Mouse (Mus musculus) subcutaneous adipose tissue, adult 2 months (tissue): ENCODE results near the gene Gm49403. TPM values are rescaled to one million over a fixed set of nuclear protein-coding genes. Genes with fewer than 3 reads are reported as not detected.

Source experiments
- polyA plus RNA-seq: library from polyadenylated mRNA; depleted of rRNA; stranded (reverse); fragments of >200 nt; gene quantifications from 2 replicates; pipeline ENCODE4 v1.2.3, GENCODE M21; 2012; ENCODE audit warnings: low replicate concordance; rRNA removed

Gene Gm49403
- not detected in 2 replicates for polyA plus RNA-seq

DNA sequence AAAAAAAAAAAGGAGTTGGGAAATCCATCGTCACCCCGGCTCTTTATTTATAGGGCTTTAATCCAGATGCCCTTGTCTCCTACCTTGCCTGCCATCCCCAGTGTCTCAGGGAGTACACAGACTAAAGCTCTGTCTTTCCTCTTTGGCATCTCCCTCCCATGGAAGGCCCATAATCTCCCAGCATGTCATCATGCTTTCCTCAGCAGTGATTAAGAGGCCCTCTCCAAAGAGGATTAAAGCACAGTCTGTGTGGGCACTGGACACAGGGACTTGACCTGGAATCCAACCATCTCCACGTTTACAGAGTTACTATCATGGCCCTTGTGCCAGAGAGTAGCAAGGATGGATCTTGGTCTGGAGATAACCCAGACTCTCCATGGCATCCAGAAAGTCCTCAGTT lies at the start of gene Gm49403, which contains the start of gene Lbhd1:
TSS of gene Gm49403 (plus strand) at position 315 of the 400 bp plus-strand sequence.
TSS of gene Lbhd1 (plus strand) at position 117 of the 400 bp plus-strand sequence.

DNA sequence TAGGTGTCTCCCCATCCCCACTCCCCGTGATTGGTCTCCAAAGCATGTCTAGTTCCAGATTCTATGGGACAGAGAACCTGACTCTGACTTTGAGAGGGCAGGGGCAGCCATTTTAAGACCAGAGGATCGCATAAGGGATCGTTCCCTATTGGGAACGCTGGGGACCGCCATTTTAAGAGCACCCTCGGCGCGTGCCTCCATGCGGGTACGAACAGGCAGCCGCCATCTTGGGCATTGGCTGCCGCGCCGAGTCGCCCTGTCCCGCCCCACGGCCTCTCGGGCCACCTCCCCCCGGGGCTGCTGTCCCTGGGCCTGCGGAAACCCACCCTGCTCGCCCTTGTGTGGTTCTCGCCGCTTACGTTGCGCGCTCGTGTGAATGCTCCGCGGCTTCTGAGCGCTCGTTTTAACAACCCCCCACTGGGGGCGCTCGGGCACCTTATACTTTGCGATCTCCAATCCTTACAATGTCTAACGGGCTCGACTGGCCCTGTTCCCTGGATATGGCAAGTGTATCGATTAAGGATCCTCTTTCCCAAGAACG lies 46.4 kb upstream of the Gm49403 start, which contains the start of gene Bscl2:
TSS of gene Bscl2 (plus strand) at position 217 of the 541 bp plus-strand sequence.

DNA sequence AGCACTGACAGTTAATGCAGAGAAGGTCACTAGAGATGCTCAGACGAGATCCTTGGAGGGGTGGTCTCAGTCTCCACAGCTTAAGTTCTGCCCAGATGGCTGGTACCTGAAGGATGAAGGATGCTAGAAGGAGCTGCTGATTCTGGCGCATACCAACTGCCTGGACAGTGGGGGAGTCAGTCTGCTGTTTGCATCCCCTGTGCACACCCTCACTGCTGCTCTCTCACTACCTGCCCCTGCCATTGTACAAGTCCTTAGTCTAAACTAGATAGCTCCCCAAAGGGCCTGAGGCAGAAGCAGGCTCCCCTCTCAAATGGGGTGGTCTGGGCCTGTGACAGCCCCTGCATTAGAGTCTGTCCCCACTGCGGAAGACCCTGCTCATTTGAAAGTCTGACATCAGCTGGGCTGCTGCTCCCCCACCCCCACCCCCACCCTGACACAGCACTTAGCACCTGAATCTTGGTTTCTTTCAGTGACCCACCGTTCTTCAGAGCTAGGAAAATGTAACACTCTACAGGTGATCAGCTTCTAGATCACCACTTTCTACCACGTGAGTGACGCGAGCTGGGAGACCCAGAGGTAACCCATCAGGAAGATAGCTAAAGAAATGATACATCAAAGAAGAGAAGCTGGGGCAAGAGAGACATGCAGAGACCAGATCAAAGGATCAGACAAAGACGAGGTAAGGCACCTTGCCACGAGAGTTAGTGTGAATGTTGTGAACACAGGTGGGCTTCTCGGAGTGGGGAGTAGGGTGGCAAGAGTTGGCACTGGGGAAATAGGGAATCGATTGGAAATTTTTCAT lies 44.4 kb upstream of the Gm49403 start, which contains the start of gene Gng3:
TSS of gene Gng3 (minus strand) at position 92 of the 805 bp plus-strand sequence.

DNA sequence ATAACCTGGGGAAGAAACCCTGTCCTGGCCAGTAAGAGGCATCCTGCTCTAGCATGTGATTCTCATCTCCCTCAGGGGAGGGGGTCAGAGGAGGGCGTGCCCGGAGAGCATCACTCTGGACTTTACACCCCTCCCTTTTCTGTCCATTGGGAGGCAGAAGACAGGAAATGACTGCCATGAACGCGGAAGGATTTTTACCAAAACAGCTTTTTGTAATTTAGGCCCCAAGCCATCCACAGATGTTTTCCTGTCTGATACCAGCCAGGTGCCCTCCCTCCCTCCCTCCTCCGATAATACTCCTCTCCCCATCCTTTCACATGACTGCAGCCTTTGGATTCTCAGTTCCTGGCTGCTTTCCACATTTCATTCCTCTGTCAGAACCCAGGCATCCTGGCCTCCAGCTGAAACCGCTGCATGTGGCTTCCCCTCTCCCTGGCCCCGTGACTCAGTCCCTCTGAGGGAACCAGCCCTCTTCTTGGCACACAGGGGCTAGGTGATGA lies 33.3 kb upstream of the Gm49403 start, which contains the start of gene Lrrn4cl:
TSS of gene Lrrn4cl (plus strand) at position 367 of the 500 bp plus-strand sequence.

DNA sequence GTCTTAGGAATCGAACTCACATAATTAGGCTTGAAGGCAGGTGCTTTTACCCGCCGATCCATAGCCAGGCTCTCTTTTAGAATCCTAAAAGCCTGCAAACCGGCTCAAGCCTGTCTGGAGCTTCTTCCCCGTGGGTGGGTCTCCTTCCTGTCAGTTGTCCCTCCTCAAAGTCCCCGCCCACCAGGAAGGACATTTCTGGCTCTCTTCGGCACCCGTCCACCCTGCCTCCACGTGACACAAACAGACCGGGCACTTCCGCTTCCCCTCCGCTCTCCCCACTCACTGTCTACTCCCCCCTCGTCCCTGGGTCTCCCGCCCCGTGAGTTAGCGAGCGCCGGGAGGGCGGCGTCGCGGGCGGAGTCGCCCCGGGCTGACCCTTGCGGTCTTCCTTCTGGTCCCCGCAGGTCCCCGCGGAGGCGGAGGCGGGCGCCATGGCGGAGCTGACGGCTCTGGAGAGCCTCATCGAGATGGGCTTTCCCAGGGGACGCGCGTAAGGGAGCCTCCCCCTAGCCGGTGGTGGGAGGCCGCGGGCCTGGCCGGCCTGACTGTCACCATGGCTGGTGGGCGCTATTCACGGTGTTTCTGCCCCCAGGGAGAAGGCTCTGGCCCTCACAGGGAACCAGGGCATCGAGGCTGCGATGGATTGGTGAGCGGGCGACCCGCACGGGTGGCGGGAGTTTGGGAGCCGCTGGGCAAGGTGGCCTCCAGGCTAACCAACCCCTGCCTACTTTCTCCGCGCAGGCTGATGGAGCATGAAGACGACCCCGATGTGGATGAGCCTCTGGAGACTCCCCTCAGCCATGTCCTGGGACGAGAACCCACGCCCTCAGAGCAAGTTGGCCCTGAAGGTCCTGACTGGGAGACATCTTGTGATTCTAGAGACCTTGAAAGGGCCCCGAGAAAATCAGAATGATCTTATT lies 12.2 kb upstream of the Gm49403 start, which contains the start of gene Ubxn1:
TSS of gene Ubxn1 (plus strand) at position 230 of the 920 bp plus-strand sequence.

DNA sequence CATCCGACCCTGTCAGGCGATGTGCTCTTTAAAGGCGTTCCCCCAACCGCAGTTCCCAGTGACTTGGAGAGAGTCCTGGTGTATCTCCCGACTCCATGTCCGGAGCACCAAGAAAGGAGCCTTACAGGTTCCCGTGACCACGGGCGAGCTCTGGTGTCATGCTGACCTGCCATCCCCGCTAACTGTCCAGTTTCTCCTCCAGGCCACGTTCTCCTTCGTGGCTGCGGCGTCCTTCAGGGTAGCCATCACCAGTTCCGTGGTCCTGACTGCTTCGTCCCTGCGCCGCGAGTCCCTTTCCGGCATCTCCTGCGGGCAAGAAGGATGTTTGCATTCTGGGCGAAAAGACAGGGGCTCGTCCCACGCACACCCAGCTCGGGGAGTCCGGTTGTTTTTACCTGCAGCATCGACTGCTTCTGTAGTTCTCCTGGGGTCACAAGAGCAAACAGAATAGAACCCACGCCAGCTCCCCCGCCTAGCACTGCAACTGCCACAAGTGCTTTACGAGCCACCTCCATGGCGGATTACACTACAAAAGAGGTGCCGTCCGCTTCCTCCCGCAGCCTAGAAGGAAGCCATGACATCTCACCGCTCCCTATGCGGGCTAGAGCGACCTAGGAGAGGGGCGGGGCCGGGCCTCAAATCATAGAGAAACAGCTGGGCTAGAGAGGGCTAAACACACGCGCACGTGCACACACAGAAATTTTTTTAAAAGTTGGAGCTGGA lies 3.3 kb upstream of the Gm49403 start, which contains the start of gene Uqcc3:
TSS of gene Uqcc3 (minus strand) at position 613 of the 723 bp plus-strand sequence.

DNA sequence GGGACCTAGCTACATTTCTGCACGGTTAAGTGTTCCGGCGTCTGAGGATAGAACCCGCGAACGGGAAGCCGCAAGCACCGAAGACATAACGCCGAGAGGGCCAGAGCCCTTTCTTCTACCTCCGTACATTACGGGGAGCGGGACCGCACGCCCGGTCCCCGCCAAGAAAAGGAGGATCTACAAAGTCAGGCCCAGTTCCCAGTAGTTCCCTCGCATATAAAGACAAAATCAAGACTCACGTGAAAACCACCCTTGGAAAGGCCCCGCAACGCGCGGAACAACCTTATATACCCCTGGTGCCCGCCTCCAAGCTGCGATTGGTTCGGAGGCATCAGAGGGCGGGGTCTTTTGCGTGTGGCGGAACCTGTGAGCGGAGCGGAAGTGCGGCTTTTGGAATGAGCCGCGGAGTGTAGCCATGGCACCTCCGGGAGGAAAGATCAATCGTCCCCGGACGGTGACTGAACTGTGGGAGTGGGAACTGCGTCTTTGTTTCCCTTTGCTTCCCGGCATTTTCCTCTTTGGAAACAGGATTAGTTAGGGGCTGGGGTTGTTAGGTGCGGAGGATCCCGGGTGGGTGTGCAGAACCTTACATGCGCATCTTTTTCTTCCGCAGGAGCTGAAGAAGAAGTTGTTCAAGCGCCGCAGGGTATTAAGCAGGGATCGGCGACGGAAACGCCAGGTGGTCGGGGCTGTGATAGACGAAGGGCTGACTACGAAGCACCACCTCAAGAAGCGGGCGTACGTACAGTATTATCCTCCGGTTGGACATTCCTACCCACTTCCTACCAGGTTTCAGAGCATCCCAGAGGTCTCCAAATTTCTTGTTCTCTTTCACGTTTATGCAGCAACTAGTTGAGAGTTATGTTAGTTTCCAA lies 5.0 kb downstream of the Gm49403 start, which contains the start of the genes 1810009A15Rik and Gm49416:
TSS of gene 1810009A15Rik (plus strand) at position 343 of the 875 bp plus-strand sequence.
TSS of gene Gm49416 (plus strand) at position 416 of the 875 bp plus-strand sequence.

DNA sequence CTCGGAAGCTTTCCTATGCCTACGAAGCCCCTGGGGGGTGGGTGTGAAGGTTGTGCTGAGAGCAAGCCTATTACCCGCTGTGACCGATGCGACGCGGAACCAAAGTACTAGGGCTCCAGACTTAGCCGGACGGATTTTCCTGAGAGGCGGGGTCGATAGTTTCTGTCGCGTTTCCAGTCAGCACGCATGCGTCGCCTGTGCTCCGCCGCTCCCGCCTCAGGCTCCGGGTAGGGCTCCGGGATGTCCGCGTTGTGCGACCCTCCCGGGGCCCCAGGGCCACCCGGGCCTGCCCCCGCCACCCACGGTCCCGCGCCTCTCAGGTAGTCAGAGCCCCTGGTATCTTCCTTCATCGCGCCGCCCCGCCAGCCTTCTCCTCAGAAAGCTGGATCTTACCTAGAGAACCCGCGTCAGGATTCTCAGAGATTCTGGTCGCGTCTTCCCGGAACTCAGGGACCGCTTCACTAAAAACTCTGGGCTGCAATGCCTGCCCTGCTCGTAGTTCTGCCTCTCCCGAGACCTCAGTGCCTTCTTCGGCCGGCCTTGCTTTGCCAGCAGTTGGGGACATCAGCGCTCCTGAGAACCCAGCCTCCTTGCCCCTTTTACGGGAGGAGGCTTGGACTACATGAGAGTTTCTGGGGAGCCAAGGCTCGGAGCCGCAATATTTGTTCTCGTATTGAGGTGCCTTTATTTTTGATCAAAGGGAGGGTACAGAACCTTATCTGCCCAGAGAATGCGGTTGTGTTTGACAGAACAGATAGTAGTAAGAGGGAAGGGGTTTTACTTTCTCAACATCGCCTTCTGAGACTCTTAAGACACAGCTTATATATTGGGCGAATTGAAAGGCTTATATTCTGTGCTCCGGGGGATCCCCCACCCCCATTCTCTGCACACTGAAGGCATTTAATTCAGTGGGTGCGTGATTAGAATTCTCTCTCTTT lies 9.4 kb downstream of the Gm49403 start, which contains the start of gene Ints5:
TSS of gene Ints5 (plus strand) at position 177 of the 938 bp plus-strand sequence.

DNA sequence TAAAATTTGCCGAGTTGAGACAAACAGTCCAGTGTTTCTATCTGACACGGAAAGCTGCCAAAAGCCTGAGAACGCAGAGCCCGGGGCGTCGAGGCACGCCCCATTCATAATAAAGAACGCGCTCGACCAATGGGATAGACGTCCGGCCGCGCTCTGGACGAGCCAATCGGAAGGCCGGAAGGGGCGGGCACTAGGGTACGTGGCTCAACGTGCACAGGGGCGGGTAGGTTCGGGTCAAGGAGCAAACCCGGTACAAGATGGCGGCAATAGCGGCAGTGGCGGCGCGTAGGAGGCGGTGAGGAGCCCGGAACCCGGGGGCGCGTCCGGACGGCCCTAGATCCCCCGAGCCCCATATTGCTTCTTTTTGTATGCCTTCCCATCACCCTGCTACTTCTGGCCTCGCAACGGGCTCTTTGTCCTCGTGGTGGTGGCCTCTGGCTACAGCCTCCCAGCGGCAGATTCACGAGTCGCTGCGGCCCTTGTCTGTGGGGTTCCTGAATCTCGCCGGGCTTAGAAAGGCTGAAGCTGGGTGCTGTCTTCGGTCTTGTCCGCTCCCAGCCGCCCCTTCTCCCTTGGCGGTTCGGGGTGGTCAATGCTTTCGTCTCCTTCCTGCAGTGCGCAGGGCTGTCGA lies 14.2 kb downstream of the Gm49403 start, which contains the start of gene Ganab:
TSS of gene Ganab (plus strand) at position 207 of the 631 bp plus-strand sequence.

DNA sequence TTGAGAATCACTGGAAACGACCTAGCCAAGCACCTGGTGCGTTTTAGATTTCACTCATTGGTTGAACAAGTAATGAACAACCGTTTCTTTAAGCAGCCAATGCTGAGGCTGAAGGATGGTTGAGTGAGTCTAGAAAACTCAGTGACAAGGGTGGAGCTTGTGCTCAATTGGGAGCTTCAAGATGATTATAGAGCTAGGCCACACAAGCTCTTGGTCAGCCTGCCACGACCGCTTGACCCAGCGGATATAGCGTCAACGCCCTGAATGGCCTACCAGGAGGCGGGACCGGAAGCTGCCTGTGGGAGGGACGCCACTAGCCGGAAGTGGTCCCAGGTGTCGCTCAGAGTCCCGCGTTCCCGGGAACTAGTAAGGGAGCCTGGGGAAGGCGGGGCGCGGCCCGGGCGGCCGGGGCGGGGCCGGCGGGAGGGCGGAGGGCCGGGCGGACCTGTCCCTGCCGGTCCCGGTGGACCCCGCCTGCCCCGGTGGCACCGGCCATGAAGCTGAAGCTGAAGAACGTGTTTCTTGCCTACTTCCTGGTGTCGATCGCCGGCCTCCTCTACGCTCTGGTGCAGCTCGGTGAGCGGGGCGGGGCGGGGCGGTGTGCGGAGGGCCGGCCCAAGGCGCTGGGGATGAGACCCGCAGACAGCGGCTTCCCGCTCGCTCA lies 36.5 kb downstream of the Gm49403 start, which contains the start of gene B3gat3:
TSS of gene B3gat3 (plus strand) at position 302 of the 664 bp plus-strand sequence.

DNA sequence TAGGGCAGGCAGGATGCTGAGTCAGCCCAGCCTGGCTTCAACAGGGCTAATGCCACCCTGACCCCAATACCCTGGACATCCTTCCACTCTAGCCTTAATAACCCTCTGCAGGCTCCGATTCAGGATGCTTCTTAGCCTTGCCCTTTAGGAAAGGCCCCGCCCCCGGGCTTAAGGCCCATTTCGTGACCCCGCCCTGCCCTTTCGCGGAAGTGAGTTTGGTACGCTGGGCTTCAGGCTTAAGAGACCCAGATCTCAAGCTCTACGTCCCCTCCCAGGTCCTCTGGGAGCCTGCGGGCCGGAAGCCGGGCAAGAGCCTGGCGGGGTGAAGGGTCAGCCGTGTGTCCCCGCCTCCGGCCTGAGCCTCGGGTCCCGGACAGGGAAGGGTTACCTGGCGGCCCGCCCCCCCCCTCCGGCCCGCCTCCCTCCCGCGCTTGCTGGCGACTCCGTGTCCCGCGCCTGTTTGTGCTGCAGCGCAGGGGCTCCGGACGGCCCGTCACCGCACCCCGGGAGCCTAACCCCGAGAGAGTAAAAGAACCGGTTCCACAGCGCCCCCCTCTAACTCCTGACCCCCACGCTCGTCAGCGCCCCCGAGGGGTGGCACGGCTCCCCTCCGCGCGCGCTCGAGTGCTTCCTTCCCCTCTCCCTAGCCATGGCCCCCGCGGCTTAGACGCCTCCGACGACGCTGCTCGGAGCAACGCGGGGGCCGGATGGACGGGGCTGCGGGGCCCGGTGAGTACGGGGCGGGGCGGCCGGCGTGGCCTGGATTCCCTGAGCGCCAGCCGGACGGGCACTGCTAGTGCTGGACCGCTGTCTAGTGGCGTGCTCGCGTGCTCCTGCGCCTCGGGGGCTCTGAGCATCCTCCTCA lies 45.7 kb downstream of the Gm49403 start, which contains the start of the genes Rom1 and Eml3:
TSS of gene Rom1 (minus strand) at position 133 of the 865 bp plus-strand sequence.
TSS of gene Eml3 (plus strand) at position 329 of the 865 bp plus-strand sequence.

Other genes with a start within 250 kb of the Gm49403 start
- gene Chrm1, start 220.1 kb upstream of the Gm49403 start, polyA plus RNA-seq: 0.15 TPM in 1 of 2 replicates, not detected in the other
- gene Slc3a2, start 160.6 kb upstream of the Gm49403 start, polyA plus RNA-seq: 230 and 245 TPM in 2 replicates
- gene Wdr74, start 148.1 kb upstream of the Gm49403 start, polyA plus RNA-seq: 29.9 and 51.4 TPM in 2 replicates
- not detected in 2 replicates for gene 1700092M07Rik, start 143.2 kb upstream of the Gm49403 start, polyA plus RNA-seq
- 89.0 and 134 TPM in 2 replicates for gene Stx5a, start 142.5 kb upstream of the Gm49403 start, polyA plus RNA-seq
- 93.8 and 152 TPM in 2 replicates for gene Nxf1, start 126.9 kb upstream of the Gm49403 start, polyA plus RNA-seq
- gene Tmem223, start 112.9 kb upstream of the Gm49403 start, polyA plus RNA-seq: 255 and 279 TPM in 2 replicates
- gene Tmem179b, start 109.5 kb upstream of the Gm49403 start, polyA plus RNA-seq: 92.4 and 101 TPM in 2 replicates
- 15.5 and 19.6 TPM in 2 replicates for gene Taf6l, start 97.5 kb upstream of the Gm49403 start, polyA plus RNA-seq
- 72.1 and 72.3 TPM in 2 replicates for gene Polr2g, start 85.4 kb upstream of the Gm49403 start, polyA plus RNA-seq
- gene Zbtb3, start 81.4 kb upstream of the Gm49403 start, polyA plus RNA-seq: 2.1 and 3.7 TPM in 2 replicates
- 19.7 and 28.1 TPM in 2 replicates for gene Ttc9c, start 64.6 kb upstream of the Gm49403 start, polyA plus RNA-seq
- gene Hnrnpul2, start 63.9 kb upstream of the Gm49403 start, polyA plus RNA-seq: 13.8 and 28.4 TPM in 2 replicates
- gene AC129217.1, start 54.2 kb upstream of the Gm49403 start, polyA plus RNA-seq: 1.4 TPM in 1 of 2 replicates, not detected in the other
- gene Bscl2, start 46.5 kb upstream of the Gm49403 start, polyA plus RNA-seq: 401 and 771 TPM in 2 replicates
- gene Gng3, start 44.7 kb upstream of the Gm49403 start, polyA plus RNA-seq: 0.45 and 1.2 TPM in 2 replicates
- 14.5 and 30.5 TPM in 2 replicates for gene Lrrn4cl, start 33.2 kb upstream of the Gm49403 start, polyA plus RNA-seq
- gene Ubxn1, start 12.4 kb upstream of the Gm49403 start, polyA plus RNA-seq: 98.3 and 108 TPM in 2 replicates
- 37.3 and 43.9 TPM in 2 replicates for gene Uqcc3, start 3.0 kb upstream of the Gm49403 start, polyA plus RNA-seq
- 2.7 and 4.3 TPM in 2 replicates for gene Lbhd1, start 198 bp upstream of the Gm49403 start, polyA plus RNA-seq
- 25.8 and 26.2 TPM in 2 replicates for gene 1810009A15Rik, start 4.9 kb downstream of the Gm49403 start, polyA plus RNA-seq
- 0.34 TPM in 1 of 2 replicates, not detected in the other for gene Gm49416, start 5.0 kb downstream of the Gm49403 start, polyA plus RNA-seq
- gene Ints5, start 9.1 kb downstream of the Gm49403 start, polyA plus RNA-seq: 19.2 and 38.4 TPM in 2 replicates
- gene Ganab, start 14.1 kb downstream of the Gm49403 start, polyA plus RNA-seq: 101 and 184 TPM in 2 replicates
- 78.6 and 99.5 TPM in 2 replicates for gene B3gat3, start 36.4 kb downstream of the Gm49403 start, polyA plus RNA-seq
- 13.6 and 15.0 TPM in 2 replicates for gene Rom1, start 45.4 kb downstream of the Gm49403 start, polyA plus RNA-seq
- 53.7 and 84.8 TPM in 2 replicates for gene Eml3, start 45.6 kb downstream of the Gm49403 start, polyA plus RNA-seq
- 20.1 and 44.4 TPM in 2 replicates for gene Mta2, start 57.9 kb downstream of the Gm49403 start, polyA plus RNA-seq
- 15.9 and 30.2 TPM in 2 replicates for gene Tut1, start 69.9 kb downstream of the Gm49403 start, polyA plus RNA-seq
- 255 and 492 TPM in 2 replicates for gene Eef1g, start 83.1 kb downstream of the Gm49403 start, polyA plus RNA-seq
- 56.5 and 94.9 TPM in 2 replicates for gene Ahnak, start 105.4 kb downstream of the Gm49403 start, polyA plus RNA-seq
- gene Scgb1a1, start 204.0 kb downstream of the Gm49403 start, polyA plus RNA-seq: 0.49 and 24.9 TPM in 2 replicates